Mouse (Mus musculus) left cerebral cortex, adult 9 months (tissue): ENCODE results near the gene Col27a1.

ENCODE experiments used
- DNase-seq, 2 experiments: peaks; one replicate each; pipeline ENCODE4 v3.0.0; 2022; ENCODE audit warnings: low spot score in 2 of 2

Col27a1 gene

DNA sequence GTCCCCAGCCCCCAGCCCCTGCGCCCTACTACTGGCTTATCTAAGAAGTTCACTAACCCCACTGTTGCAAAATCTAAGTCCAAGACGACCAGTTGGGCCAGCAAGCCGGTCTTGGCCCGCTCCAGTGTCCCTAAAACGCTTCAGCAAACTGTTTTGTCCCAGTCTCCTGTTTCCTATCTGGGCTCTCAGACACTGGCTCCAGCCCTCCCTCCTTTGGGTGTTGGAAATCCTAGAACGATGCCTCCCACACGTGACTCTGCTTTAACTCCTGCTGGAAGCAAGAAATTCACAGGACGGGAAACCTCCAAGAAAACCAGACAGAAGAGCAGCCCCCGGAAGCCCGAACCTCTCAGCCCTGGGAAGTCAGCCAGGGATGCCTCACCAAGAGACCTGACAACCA is 11.6 kb downstream of the Col27a1 start:
- no peak for DNase-seq

DNA sequence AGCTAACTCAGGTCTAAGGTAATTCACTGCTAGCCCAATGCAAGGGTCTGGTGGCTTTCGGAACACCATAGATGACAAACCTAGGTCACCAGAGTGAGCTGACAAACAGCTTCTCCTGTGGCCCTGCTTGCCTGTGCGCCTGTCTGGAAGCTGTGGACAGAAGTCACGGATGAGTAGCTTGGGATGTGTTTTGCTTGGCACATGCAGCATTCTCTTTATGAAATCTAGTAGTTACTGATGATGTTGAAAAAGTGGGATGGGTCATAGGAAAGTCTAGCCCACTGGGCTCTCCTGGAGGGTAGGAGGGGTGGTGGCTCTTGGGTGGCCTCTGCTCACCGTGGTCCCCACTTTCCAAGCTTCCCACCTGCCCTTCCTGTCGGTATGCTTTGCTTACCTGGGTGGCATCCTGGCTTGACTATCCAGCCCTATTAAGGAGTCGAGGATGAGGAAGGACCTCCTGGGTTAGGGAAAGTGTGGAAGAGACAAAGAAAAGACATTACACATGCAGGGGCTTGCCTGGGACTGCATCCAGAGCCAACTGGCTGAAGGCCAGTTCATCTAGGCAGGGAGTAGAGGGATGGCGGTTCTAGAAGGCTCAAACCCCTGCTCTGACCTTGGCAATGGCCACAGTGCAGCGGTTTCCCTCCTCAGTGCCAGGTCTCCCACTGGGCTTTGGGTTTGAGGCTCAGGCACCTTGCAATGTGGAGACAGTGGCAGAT is 12.5 kb downstream of the Col27a1 start:
- DNase-seq, result no peak

DNA sequence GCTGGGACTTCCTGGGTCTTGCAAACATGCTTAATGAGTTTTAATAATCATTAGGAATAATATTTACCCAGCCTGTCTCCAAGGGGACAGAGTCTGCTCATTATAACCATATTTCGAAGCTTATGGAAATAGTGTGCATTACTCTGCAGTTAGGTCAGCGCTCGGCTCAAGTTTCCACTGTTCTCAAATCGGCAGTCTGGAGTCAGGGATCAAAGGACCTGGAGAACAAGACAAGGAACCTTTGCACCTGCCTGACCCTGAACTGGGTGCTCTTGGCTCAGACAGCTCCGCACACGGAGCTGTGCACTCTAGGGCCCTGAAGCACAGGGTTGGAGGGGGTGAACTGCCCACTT is 13.1 kb downstream of the Col27a1 start:
- no peak for DNase-seq

DNA sequence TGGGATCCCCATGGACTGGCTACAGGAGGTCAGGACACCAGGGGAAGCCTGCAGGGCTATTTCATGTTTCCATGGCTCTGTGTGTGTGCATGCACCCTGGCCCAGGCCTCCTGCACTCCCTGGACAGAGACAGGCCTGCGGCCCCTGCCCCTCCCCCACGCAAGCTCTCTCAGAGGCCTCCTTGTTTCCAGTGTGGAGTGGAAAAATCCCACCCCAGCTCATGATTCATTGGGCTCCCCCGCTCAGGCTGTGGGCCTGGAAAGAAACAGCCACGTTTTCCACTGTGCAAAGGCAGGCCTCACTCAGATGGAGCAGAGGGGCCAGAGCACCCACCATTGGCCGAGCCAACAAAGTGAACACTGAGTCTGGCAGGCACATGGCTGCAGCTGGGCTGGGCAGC is 15.1 kb downstream of the Col27a1 start:
- peak in 1 of 2 experiments; percentile 74 for DNase-seq

DNA sequence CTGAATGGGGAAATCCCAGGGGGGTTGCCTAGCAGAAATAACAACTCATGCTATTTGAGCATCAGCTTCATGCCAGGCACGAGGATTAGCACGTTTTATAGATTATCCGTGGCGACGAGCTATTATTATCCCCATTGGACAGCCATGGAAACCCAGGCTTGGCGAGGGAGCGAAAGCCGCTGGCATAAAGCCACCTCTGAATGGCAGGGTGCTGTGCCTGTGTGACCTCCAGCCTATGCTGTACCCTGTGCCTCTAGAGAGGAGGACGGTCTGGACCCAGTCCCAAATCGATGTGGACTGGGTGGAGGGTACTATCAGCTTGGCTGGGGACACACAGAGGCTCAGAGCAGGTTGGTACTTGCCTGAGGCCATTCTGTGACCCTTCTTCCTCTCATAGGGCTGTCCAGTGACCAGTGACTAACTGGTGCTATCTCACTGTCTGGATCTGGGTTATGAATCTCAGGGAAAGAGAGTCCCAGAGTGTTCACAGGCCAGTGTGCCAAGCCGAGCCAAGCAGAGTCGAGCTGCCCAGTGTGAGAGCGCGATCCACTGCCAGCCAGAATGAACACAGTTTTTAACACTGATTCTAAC is 16.3 kb downstream of the Col27a1 start:
- DNase-seq, result no peak

DNA sequence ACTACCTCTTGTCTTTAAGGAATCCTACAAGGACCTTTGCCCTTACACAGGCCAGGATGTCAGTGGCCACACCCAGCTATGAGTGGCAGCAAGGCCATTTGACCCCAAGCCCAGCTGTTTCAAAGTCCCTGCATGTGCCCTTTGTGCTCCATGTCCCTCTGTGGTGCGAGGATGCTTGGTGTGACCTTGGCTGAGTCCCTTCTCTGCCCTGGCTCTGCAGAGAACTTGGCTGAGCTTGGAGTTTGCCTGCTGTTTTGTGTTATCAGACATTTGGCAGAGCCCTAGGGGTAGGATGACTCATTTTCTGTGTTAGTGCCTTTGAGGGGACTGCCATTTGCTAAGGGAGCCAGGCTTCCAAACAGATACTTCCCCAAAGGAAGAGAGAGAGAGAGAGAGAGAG is 17.3 kb downstream of the Col27a1 start:
- DNase-seq, result no peak

DNA sequence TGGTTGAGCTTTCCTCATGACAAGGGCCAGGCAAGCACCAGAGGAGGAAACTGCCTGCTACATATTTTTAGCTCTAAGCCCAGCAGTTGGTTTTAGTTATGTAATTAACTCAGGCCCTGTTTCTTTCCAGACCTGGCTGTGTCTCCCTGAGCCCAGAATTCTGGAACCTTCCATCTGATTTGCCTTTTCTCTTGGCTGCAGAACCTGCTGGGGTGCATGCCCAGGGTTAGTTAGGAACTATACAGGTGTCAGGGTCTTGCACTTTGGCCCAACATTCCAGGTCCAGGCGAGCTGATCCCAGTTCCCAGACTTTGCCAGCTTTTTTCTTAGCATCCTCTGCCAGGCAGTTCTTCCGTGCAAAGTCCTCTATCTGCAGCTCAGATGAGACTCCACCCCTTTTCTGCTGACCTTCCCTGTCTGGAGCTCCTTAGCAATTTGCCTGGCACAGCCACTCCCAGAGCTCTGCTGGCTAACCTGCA is 18.8 kb downstream of the Col27a1 start:
- DNase-seq, result no peak

DNA sequence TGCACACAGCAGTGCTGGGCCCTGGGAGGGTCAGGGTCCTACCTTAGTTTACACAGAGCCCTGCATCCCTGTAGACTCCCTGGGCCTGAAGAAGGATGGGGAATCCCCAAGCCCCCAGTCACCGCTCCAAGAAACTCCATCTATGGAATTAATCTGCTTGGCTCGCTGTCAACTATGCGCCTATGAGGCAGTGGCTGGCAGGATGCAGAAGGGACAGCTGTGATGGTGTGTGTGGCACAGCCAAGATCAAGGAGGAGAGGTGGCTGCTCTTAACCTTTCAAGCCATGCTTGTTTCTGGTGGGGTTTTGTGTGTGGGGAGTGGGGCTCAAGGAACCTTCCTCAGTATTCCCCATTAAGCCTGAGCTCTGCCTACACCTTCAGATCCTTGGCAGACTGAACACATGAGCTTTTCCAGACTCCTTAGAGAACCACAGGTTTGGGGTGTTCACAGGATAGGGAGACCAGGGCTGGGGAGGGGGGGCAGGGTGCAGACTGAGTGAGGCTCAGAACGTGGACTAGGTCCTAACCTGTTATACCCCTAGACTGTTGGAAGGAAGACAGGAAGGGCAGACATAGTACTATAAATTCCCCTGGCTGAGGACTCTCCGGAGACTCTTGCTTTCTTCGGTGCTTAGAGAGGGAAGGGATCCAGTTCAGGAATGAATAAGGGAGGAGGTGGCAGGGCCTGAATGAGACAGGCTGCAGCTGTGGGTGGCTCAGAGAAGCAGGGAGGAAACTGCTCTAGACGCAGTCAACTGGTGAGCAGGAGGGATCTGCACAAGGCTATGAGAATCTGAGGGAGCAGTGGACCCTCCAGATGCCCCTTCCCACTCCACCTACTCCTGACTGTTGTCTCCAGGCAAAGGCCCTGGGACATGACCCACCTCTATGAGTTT is 20.0 kb downstream of the Col27a1 start:
- peak in 1 of 2 experiments; percentile 68 for DNase-seq

DNA sequence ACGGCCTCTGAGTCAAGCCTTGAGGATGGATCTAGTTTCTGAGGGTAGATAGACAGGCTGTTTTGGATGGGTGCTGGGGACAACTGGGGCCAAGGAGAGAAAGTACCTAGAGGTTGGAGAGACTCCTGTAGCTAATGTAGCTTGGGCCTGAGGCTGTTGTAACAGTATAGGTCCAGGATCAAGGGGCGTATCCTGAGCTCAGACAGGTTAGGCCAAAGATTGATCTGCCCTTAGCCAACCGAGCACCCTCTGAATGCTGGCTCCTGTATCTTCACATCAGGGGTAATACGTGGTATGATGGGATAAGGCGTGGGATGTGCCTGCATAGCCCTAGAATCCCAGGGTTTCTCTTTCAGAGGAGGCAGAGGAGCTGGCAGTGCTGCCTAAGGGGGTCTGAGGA is 21.0 kb downstream of the Col27a1 start:
- no peak for DNase-seq

DNA sequence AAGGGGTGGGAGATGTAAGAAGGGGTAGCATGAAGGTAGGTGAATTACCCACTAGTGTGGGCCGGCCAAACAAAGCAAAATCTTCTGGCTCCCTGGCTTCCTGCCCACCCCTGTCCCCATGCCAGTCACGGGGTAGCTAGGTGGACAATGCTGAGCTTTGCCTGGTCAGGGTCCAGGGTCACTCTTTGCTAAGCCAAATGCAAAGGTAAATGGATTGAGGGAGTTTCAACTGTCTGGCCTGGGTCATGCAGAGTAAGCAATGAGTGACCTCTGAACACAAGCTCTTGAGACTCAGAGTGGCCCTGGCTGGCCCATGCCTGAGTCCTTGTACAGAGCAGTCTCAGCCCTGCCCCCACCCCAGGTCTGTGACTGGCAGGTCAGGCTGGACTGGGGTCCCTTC is 22.4 kb downstream of the Col27a1 start:
- no peak for DNase-seq

DNA sequence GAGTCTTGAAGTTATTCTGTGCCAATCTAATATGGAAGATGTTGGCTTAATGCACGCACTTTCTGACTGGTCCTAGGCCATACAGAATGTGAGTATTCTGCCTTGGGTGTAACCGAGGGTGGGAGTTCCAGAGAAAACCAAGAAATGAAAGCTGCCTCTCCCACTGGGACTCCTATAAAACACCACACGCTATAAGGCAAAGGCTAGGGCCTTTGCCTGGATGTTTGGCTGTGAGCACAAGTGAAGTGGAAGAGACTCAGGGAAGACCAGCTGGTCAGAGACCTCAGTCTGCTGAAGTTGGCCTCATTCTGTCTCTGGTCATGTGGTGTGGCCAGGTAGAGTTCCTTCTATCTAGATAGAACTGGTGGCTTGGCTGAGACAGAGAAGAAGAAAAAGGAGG is 23.4 kb downstream of the Col27a1 start:
- DNase-seq, result no peak

DNA sequence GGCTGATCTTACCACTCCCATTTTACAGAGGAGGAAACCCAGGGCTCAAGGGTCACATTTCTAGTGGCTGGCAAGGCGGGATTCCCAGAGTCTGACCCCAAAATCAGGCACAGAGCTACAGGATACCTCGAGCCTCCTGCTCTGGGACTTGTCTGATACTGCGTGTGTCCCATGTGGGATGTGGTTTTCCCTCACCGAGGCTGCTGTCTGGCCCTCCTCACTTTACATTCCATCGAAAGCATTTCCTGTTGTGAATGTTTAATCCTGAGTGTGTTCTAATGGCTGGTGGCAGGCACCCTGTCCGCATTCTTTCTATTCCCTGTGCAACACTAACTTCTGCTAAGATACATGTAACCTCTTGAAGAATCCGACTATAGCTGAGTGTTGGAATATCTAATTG is 24.3 kb downstream of the Col27a1 start:
- no peak for DNase-seq

DNA sequence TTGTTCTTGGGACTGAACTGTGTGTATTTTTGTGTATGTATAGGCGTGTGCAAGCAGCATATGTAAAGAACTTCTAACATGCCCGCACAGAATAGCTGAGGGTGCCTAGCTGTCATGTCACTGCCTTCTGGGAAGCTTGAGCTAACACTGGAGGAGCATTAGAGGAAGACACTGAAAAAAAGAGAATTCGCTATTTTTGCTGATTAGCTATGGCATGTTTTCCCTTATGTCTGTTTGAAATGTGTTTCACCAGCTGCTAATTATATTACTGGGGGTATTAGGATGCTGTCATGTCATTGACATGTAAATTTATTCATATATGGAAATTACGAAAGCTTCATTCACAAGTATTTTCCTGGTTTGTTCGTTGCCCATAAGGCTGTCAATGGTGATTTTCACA is 24.9 kb downstream of the Col27a1 start:
- DNase-seq, result no peak

DNA sequence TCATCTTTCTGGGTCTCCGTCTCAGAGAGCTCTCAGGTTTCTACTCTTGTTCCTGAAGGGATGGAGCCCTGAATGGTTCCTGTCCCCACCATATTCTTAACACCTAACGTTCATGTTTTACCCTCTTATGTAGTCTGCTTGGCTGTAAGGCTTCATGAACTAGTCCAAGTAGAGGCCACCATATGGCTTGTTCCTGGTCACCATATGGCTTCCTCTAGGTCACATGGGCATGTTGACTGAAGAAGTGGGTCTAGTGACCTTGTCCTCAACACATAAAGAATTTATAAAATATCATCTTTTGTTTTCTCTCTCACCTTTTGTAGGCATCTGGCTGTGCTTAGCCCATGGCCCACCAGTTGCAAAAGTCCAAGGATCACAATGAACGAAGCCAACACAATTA is 27.2 kb downstream of the Col27a1 start:
- DNase-seq, result no peak

DNA sequence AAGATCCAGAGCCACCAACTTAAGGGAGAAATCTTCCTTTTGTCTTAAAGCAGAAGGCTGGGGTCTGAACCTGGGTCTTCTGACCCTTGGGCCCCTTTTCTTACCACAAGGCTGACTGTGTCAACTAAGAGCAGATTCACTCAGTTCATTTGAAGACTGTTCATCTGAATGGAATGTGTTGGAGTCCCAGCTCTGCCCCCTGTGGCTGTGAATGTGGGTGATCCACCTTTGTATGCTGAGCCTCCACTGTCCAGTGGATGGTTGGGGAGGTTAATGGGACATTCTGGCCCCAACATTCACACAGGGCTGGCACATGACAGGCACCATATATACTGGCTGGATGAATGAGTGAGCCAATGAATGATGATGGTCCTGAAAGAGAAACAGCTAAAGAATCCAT is 34.2 kb downstream of the Col27a1 start:
- no peak for DNase-seq

DNA sequence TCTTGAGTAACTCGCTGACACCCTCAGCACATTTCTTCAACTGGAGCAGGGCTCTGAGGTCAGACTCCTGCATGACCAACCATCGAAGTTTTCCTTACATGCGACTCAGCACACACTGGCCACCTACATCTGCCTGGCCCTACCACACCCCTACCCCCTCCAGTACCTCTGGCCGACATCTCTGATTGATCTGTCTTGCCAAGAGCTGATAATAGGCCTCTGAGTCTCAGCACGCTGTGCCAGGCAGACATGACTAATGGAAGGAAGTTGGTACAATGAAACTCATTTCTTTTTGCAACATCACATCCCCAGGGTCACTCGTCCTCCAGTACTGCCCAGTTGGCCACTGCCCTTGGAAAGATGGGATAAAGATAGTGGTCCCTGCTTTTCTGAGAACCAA is 35.1 kb downstream of the Col27a1 start:
- DNase-seq, result no peak

DNA sequence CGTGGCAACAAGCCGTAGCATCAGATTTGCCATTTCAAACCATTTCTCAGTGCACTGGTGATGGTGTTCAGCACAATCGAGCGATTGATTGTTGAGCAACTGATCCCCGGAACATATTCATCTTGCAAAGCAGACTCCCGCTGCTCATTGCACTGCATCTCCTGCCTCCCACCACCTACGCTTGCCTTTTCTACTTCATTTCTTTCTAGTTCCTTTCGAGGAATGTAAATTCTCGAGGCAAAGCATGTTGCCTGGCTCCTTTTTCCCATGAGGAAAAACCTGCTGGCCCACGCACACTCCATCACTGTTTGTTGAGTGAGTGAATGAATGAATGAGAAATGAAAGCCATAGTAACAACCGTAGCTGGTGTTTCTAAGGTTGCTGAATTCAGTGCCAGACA is 38.0 kb downstream of the Col27a1 start:
- DNase-seq, result no peak

DNA sequence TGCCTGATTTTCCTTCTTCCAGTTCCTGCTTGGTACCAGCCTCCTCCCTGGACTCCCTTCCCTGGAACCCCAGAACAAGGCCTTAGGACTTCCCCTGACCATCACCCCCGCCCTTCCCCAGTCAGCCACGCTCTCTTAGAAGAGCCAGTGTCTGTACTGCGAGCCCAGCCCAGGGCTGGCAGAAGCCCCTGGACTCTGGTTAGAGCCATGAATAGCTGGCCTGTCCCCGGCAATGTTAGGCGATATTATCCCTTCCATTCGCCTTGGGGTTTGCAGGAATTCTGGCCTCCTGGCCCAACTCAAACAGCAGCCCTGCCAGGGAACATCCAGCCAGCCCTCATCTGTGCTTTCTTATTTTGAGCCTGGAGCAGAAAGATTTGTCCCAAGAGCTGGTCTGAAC is 39.9 kb downstream of the Col27a1 start:
- DNase-seq, result no peak

DNA sequence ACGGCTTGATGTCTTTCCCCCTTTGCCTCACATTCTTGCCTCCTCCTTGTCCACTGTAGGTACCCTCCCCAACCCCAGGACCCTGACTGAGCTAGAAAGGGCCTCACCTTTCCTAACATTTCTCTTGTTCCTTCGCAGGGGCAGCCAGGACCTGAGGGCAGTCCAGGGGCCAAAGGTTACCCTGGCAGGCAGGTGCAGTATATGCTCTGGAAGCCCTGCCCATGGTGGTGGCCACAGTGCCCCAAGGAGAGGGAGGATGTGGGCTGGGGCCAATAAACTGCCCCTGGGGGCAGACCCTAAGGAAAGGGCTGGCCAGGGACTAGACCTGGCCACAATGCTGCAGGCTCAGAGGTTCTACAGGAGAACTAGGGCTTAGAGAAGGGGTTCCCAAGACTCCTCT is 40.3 kb downstream of the Col27a1 start:
- DNase-seq, result no peak

DNA sequence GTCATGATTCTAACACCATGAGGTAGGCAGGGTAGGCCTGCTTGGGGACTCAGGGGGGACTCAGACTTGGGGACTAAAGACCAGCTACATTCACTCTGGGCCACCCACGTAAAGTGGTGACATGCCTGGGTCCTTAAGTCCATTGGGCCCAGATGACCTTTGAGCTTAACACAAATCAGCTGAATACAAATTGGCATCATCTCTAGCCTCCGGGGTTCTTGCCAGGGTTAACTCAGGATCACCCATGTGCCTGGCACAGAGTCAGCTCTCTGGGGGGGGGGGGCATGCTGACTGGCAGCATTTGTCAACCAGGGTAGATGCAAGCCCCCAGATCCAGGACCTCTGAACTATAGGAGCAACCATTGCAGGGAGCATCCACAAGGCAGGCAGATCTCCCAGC is 42.6 kb downstream of the Col27a1 start:
- DNase-seq, result no peak

DNA sequence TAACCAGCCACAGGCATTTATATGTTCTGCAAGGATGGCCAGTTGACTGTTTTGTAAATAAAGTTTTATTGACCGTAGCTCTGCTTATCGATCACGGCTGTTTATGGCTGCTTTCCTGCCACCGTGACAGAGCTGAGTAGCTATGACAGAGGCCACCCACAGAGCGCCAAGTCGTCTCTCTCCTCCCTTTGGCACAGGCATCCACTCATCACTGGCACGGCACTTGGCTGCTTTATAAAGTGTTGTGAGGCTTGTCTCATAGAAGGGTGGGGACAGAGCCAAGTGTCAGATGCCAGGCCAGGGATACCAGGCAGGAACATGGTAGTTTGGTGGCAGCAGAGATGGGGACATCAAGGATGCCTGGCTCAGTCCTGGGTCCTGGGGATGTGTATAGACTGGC is 43.5 kb downstream of the Col27a1 start:
- no peak for DNase-seq

DNA sequence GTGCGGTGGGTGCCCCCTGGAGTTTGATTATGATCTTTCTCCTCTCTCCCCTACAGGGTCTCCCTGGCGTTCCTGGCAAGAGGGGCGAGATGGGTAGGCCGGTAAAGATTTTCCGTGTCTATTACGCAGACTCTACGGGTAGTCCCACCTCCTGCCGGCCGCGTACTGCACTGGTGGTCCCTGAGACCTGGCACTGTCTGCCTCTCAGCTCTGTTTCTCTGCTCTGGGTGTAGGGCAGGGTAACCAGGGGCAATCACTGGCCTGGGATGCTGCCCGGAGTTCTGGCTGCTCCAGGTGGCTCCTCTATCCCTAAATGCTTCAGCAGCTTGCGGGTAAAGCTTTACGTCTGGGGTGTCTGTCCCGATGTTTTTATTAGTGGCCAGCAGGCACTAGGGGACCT is 44.3 kb downstream of the Col27a1 start:
- no peak for DNase-seq

DNA sequence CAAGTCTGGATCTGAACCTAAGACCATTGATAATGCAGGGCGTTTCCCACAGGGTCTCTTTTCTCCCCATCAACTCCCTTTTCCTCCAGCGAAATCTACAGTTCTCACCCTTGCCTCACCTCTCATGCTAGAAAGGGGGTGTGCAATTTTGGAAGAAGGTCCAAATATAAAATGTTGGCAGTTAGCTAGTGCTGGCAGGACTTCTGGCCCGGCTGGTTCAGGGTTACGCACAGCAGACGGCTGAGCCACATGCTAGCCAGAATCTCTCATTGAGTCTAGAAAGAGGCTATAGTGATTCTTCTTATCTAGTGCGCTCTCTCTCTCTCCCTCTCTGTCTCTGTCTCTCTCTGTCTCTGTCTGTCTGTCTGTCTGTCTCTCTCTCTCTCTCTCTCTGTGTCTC is 45.3 kb downstream of the Col27a1 start:
- no peak for DNase-seq
